Mouse (Mus musculus): Measurements from ENCODE around the gene Actn1. TPM values are rescaled to one million over a fixed set of nuclear protein-coding genes. Genes with fewer than 3 reads are reported as not detected.

Gene Actn1
- polyA plus RNA-seq, 1 experiment from 2014 or later = 81.7 TPM

DNA sequence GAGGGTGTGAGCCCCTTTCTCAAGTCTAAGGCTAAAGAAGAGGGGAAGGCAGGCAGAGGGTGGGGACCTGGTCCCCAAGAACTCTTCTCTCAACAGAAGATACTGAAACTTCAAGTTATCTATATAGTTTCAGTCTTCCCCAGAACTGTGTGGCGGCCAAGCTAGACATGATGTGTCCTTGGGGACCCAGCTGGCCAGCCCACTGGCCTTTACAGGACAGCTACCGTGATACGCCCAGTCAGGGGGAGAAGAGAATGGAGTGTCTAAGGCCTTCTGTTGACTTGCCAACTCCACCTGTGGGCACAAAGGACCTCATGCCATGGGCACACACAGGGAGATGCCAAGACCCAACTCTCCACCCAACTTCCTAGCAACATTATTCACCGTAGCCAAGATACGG is 31.8 kb downstream of the Actn1 start:
- no peaks in the 10 kb centered on the region for H3K27me3 ChIP-seq (ENCODE audit: control insufficient read depth, insufficient read depth, low read length)
- no peak for ATAC-seq (ENCODE audit: insufficient number of reproducible peaks, insufficient read depth, low FRiP score, low read depth)
- WGBS = 88% methylated on average over 5 of the region's 5 CpGs
- H3K9ac ChIP-seq (replicated peaks; ENCODE audit: low read depth, low read length) = no peak overlapping the region
- H3K27ac ChIP-seq (ENCODE audit: low read length) = peak overlapping the region; percentile 97; the same call in 1 of the 2 replicates
- H3K4me2 ChIP-seq (replicated peaks; ENCODE audit: low read depth, low read length) = no peak overlapping the region
- H3K4me1 ChIP-seq (ENCODE audit: control insufficient read depth, insufficient read depth, low read length) = peaks cover 73% of the 10 kb centered on the region
- H3K36me3 ChIP-seq (ENCODE audit: control insufficient read depth, insufficient read depth, low read length) = no peaks in the 10 kb centered on the region
- no peaks in the 10 kb centered on the region for H3K9me3 ChIP-seq (ENCODE audit: control insufficient read depth, low read depth, low read length)
- H3K4me3 ChIP-seq (ENCODE audit: low read depth, low read length) = no peak overlapping the region

DNA sequence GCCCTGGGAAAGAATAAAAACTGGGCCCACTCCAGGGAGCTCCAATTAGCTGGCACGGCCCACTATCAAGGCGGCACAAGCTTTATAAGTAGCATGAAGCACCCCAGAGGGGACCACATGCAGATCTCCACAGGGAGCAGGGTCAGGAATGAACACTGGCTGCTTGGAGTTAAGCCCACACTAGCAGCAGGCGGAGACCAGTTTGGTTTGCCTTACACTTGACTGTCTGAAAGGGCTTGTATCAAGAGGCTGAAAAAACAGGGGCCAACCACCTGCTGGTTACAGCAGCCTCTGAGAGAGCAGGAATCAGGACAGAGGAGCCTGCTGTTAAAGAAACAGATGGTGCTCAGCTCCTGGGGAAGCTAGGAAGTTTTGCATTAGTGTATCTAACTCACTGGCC is 32.3 kb downstream of the Actn1 start:
- Histone ChIP-seq H3K27ac (ENCODE audit: low read length) (peak overlapping the region; percentile 97; the same call in 1 of the 2 replicates), H3K27me3 (ENCODE audit: control insufficient read depth, insufficient read depth, low read length) (no peaks in the 10 kb centered on the region), H3K9me3 (ENCODE audit: control insufficient read depth, low read depth, low read length) (no peaks in the 10 kb centered on the region), H3K36me3 (ENCODE audit: control insufficient read depth, insufficient read depth, low read length) (no peaks in the 10 kb centered on the region), H3K4me3 (ENCODE audit: low read depth, low read length) (no peak overlapping the region), H3K9ac (replicated peaks; ENCODE audit: low read depth, low read length) (no peak overlapping the region), H3K4me2 (replicated peaks; ENCODE audit: low read depth, low read length) (no peak overlapping the region), H3K4me1 (ENCODE audit: control insufficient read depth, insufficient read depth, low read length) (peaks cover 78% of the 10 kb centered on the region)
- WGBS = 34% methylated on average over 3 of the region's 3 CpGs
- no peak for ATAC-seq (ENCODE audit: insufficient number of reproducible peaks, insufficient read depth, low FRiP score, low read depth)

GRCm38 (mm10) chr12:80226101-80226500 is 34.1 kb downstream of the Actn1 start:
- H3K4me2 ChIP-seq (replicated peaks; ENCODE audit: low read depth, low read length) = no peak overlapping the region
- no peak overlapping the region for H3K27ac ChIP-seq (ENCODE audit: low read length)
- no peak overlapping the region for H3K9ac ChIP-seq (replicated peaks; ENCODE audit: low read depth, low read length)
- 68% methylated on average over 2 of the region's 2 CpGs for whole genome bisulfite sequencing
- no peaks in the 10 kb centered on the region for H3K36me3 ChIP-seq (ENCODE audit: control insufficient read depth, insufficient read depth, low read length)
- no peaks in the 10 kb centered on the region for H3K27me3 ChIP-seq (ENCODE audit: control insufficient read depth, insufficient read depth, low read length)
- no peak for ATAC-seq (ENCODE audit: insufficient number of reproducible peaks, insufficient read depth, low FRiP score, low read depth)
- no peak overlapping the region for H3K4me3 ChIP-seq (ENCODE audit: low read depth, low read length)
- no peaks in the 10 kb centered on the region for H3K9me3 ChIP-seq (ENCODE audit: control insufficient read depth, low read depth, low read length)
- H3K4me1 ChIP-seq (ENCODE audit: control insufficient read depth, insufficient read depth, low read length) = peaks cover 71% of the 10 kb centered on the region

GRCm38 (mm10) chr12:80224241-80224731 is 35.9 kb downstream of the Actn1 start:
- no peak overlapping the region for H3K4me3 ChIP-seq (ENCODE audit: low read depth, low read length)
- no peak overlapping the region for H3K9ac ChIP-seq (replicated peaks; ENCODE audit: low read depth, low read length)
- no peak overlapping the region for H3K4me2 ChIP-seq (replicated peaks; ENCODE audit: low read depth, low read length)
- 46% methylated on average over 8 of the region's 8 CpGs for WGBS
- H3K9me3 ChIP-seq (ENCODE audit: control insufficient read depth, low read depth, low read length) = no peaks in the 10 kb centered on the region
- H3K27me3 ChIP-seq (ENCODE audit: control insufficient read depth, insufficient read depth, low read length) = no peaks in the 10 kb centered on the region
- ATAC-seq (ENCODE audit: insufficient number of reproducible peaks, insufficient read depth, low FRiP score, low read depth) = no peak
- H3K27ac ChIP-seq (ENCODE audit: low read length) = peak overlapping the region; percentile 71
- H3K4me1 ChIP-seq (ENCODE audit: control insufficient read depth, insufficient read depth, low read length) = peaks cover 68% of the 10 kb centered on the region
- H3K36me3 ChIP-seq (ENCODE audit: control insufficient read depth, insufficient read depth, low read length) = no peaks in the 10 kb centered on the region; the same call in 1 of the 2 replicates

DNA sequence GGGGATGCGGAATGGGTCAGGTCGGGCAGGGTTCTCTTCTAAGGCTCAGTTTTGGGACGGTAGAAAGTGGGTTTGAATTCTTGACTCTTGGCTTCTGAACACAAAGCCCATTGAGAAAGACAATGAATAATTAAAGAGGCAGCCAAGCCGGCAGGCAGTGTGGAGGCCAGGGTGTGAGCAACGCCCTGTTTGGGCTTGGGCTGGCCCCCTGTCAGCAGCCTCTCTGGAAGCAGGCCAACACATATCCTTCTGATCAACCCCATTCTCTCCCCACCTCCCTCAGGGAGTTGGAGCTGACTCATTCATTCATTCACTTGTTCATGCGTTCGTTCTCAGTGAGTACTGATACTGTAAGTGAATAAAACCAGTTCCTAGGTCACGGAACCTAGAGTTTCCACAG is 36.7 kb downstream of the Actn1 start:
- H3K4me3 ChIP-seq (ENCODE audit: low read depth, low read length) = no peak overlapping the region
- no peaks in the 10 kb centered on the region for H3K9me3 ChIP-seq (ENCODE audit: control insufficient read depth, low read depth, low read length)
- no peak for ATAC-seq (ENCODE audit: insufficient number of reproducible peaks, insufficient read depth, low FRiP score, low read depth)
- H3K9ac ChIP-seq (replicated peaks; ENCODE audit: low read depth, low read length) = no peak overlapping the region
- peak overlapping the region; percentile 45; the same call in 1 of the 2 replicates for H3K27ac ChIP-seq (ENCODE audit: low read length)
- H3K4me2 ChIP-seq (replicated peaks; ENCODE audit: low read depth, low read length) = no peak overlapping the region
- no peaks in the 10 kb centered on the region; the same call in 1 of the 2 replicates for H3K36me3 ChIP-seq (ENCODE audit: control insufficient read depth, insufficient read depth, low read length)
- H3K4me1 ChIP-seq (ENCODE audit: control insufficient read depth, insufficient read depth, low read length) = peaks cover 66% of the 10 kb centered on the region
- no peaks in the 10 kb centered on the region for H3K27me3 ChIP-seq (ENCODE audit: control insufficient read depth, insufficient read depth, low read length)
- 41% methylated on average over 8 of the region's 8 CpGs for WGBS

DNA sequence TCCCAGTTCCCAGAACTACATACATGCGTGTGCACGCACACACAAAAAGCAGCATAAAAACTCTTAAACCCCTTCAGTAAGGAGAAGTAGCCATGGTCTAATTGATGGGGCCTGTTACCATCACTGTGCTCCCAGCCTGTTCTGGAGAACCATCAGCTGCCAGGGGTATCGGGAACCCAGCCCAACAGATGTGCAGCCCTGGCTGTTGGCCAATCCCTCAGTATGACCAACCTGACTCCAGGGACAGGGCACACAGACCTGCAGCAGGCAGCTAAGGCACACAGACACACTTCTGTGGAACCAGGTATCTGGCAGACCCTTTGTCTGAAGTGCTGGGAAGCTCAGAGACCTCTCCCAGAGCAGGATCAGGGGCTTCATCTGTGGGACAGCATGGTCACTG is 37.7 kb downstream of the Actn1 start:
- Histone ChIP-seq H3K9ac (replicated peaks; ENCODE audit: low read depth, low read length) (no peak overlapping the region), H3K4me1 (ENCODE audit: control insufficient read depth, insufficient read depth, low read length) (peaks cover 66% of the 10 kb centered on the region), H3K4me2 (replicated peaks; ENCODE audit: low read depth, low read length) (no peak overlapping the region), H3K27me3 (ENCODE audit: control insufficient read depth, insufficient read depth, low read length) (no peaks in the 10 kb centered on the region), H3K36me3 (ENCODE audit: control insufficient read depth, insufficient read depth, low read length) (no peaks in the 10 kb centered on the region; the same call in 1 of the 2 replicates), H3K9me3 (ENCODE audit: control insufficient read depth, low read depth, low read length) (no peaks in the 10 kb centered on the region), H3K4me3 (ENCODE audit: low read depth, low read length) (no peak overlapping the region), H3K27ac (ENCODE audit: low read length) (no peak overlapping the region)
- no peak for ATAC-seq (ENCODE audit: insufficient number of reproducible peaks, insufficient read depth, low FRiP score, low read depth)
- WGBS = 77% methylated on average over 3 of the region's 3 CpGs

GRCm38 (mm10) chr12:80220260-80221038 is 39.7 kb downstream of the Actn1 start:
- ATAC-seq (ENCODE audit: insufficient number of reproducible peaks, insufficient read depth, low FRiP score, low read depth) = no peak
- Histone ChIP-seq H3K4me1 (ENCODE audit: control insufficient read depth, insufficient read depth, low read length) (peaks cover 81% of the 10 kb centered on the region), H3K4me2 (replicated peaks; ENCODE audit: low read depth, low read length) (no peak overlapping the region), H3K36me3 (ENCODE audit: control insufficient read depth, insufficient read depth, low read length) (no peaks in the 10 kb centered on the region; the same call in 1 of the 2 replicates), H3K27me3 (ENCODE audit: control insufficient read depth, insufficient read depth, low read length) (no peaks in the 10 kb centered on the region), H3K4me3 (ENCODE audit: low read depth, low read length) (no peak overlapping the region), H3K27ac (ENCODE audit: low read length) (peak overlapping the region; percentile 67; the same call in 1 of the 2 replicates), H3K9me3 (ENCODE audit: control insufficient read depth, low read depth, low read length) (no peaks in the 10 kb centered on the region), H3K9ac (replicated peaks; ENCODE audit: low read depth, low read length) (no peak overlapping the region)
- WGBS = 66% methylated on average over 14 of the region's 14 CpGs

GRCm38 (mm10) chr12:80218784-80219183 is 41.4 kb downstream of the Actn1 start:
- peak overlapping the region; percentile 86 for H3K27ac ChIP-seq (ENCODE audit: low read length)
- H3K4me3 ChIP-seq (ENCODE audit: low read depth, low read length) = no peak overlapping the region
- peaks cover 75% of the 10 kb centered on the region for H3K4me1 ChIP-seq (ENCODE audit: control insufficient read depth, insufficient read depth, low read length)
- 47% methylated on average over 3 of the region's 3 CpGs for WGBS
- ATAC-seq (ENCODE audit: insufficient number of reproducible peaks, insufficient read depth, low FRiP score, low read depth) = no peak
- H3K9me3 ChIP-seq (ENCODE audit: control insufficient read depth, low read depth, low read length) = no peaks in the 10 kb centered on the region
- H3K27me3 ChIP-seq (ENCODE audit: control insufficient read depth, insufficient read depth, low read length) = no peaks in the 10 kb centered on the region
- H3K9ac ChIP-seq (replicated peaks; ENCODE audit: low read depth, low read length) = no peak overlapping the region
- H3K4me2 ChIP-seq (replicated peaks; ENCODE audit: low read depth, low read length) = no peak overlapping the region
- no peaks in the 10 kb centered on the region; the same call in 1 of the 2 replicates for H3K36me3 ChIP-seq (ENCODE audit: control insufficient read depth, insufficient read depth, low read length)

Data from stomach, embryonic 14.5 days (tissue).